Mouse (Mus musculus) erythroblast, embryonic 14.5 days (primary cell): ENCODE measurements around the gene Nr6a1.

Source experiments
- GATA1 ChIP-seq: IDR thresholded peaks from 2 replicates; pipeline ENCODE4 v1.6.1; 2012; ENCODE audit warnings: low read length, inconsistent platforms, mixed read lengths
- TAL1 ChIP-seq: IDR thresholded peaks from 3 replicates; pipeline ENCODE4 v1.6.1; 2012; ENCODE audit warnings: low read length, inconsistent platforms, mixed read lengths

- TF ChIP-seq GATA1 (no peak), TAL1 (no peak)
Measured at GRCm38 (mm10) chr2:38933931-38934330, 6.4 kb upstream of the Nr6a1 start.
